Mouse (Mus musculus) sigmoid colon, adult 10 weeks (tissue): ENCODE measurements around the gene Olfr1443. TPM values are rescaled to one million over a fixed set of nuclear protein-coding genes. Genes with fewer than 3 reads are reported as not detected.

Experiments used
- polyA plus RNA-seq: library from polyadenylated mRNA; stranded (reverse); fragments of 350-450 nt; fragmentation: Illumina TruSeq; extraction: RNeasy Lipid Tissue Mini Kit (QIAGEN cat#74804); gene quantifications from one replicate; pipeline ENCODE4 v1.2.3, GENCODE M21; 2014; ENCODE audit warnings: low read depth, low replicate concordance

Olfr1443 gene
- not detected for polyA plus RNA-seq

GRCm38 (mm10) chr19:12677812-12678211 lies at the start of gene Olfr1443:
TSS of gene Olfr1443 (plus strand) at chr19:12678112.

GRCm38 (mm10) chr19:12633176-12633575 lies 44.7 kb upstream of the Olfr1443 start, which contains the start of gene Glyat:
TSS of gene Glyat (plus strand) at chr19:12633308.

GRCm38 (mm10) chr19:12670139-12670538 lies 7.8 kb upstream of the Olfr1443 start, which contains the start of gene Olfr1442:
TSS of gene Olfr1442 (plus strand) at chr19:12670439.

GRCm38 (mm10) chr19:12695590-12695989 lies 17.7 kb downstream of the Olfr1443 start, which contains the start of gene Keg1:
TSS of gene Keg1 (plus strand) at chr19:12695786.

Other genes with a start within 250 kb of the Olfr1443 start
- 42.2 TPM for gene Mpeg1, start 217.3 kb upstream of the Olfr1443 start, polyA plus RNA-seq
- 12.0 TPM for gene Dtx4, start 176.7 kb upstream of the Olfr1443 start, polyA plus RNA-seq
- gene Fam111a, start 132.4 kb upstream of the Olfr1443 start, polyA plus RNA-seq = 41.9 TPM
- 0.85 TPM for gene Gm4952, start 78.1 kb upstream of the Olfr1443 start, polyA plus RNA-seq
- not detected for gene Glyat, start 44.8 kb upstream of the Olfr1443 start, polyA plus RNA-seq
- not detected for gene Olfr1442, start 7.7 kb upstream of the Olfr1443 start, polyA plus RNA-seq
- not detected for gene Keg1, start 17.7 kb downstream of the Olfr1443 start, polyA plus RNA-seq
- 2.2 TPM for gene Cntf, start 87.5 kb downstream of the Olfr1443 start, polyA plus RNA-seq
- 205 TPM for gene Zfp91, start 118.0 kb downstream of the Olfr1443 start, polyA plus RNA-seq
- gene Lpxn, start 118.1 kb downstream of the Olfr1443 start, polyA plus RNA-seq = 4.7 TPM
- gene Gm5244, start 168.6 kb downstream of the Olfr1443 start, polyA plus RNA-seq = not detected
- not detected for gene Olfr1444, start 179.2 kb downstream of the Olfr1443 start, polyA plus RNA-seq
- not detected for gene Olfr1445, start 205.7 kb downstream of the Olfr1443 start, polyA plus RNA-seq
- gene Olfr1446, start 215.4 kb downstream of the Olfr1443 start, polyA plus RNA-seq = not detected
- gene Olfr1447, start 225.6 kb downstream of the Olfr1443 start, polyA plus RNA-seq = not detected
- not detected for gene Olfr1448, start 246.3 kb downstream of the Olfr1443 start, polyA plus RNA-seq